Mouse (Mus musculus) liver, embryonic 14.5 days (tissue): ENCODE measurements around the gene Rhoa. TPM values are rescaled to one million over a fixed set of nuclear protein-coding genes. Genes with fewer than 3 reads are reported as not detected.

Experiments
- ATAC-seq: fragments of 200-750 bp; cut with Nextera tagmentation; 2 replicates; pipeline ENCODE4 v1.8.0; 2017; ENCODE audit warnings: moderate number of reproducible peaks, mild to moderate bottlenecking, moderate library complexity; ENCODE audit not compliant: insufficient read depth
- DNase-seq, 3 experiments: peaks; one replicate each; pipeline ENCODE4 v3.0.0-alpha.2; 2012 to 2013; ENCODE audit warnings: low read depth in 3 of 3, low spot score in 3 of 3
- H3K27ac ChIP-seq: fragments of 300-500 bp; sonication (generic); 2 replicates; pipeline ENCODE4 v1.5.1; 2014; ENCODE audit warnings: moderate library complexity, mild to moderate bottlenecking, control low read depth, inconsistent platforms
- H3K27me3 ChIP-seq: fragments of 300-500 bp; sonication (generic); 2 replicates; pipeline ENCODE4 v1.6.1; 2014; ENCODE audit warnings: mild to moderate bottlenecking, low read length, moderate library complexity; ENCODE audit not compliant: control insufficient read depth, insufficient read depth
- H3K36me3 ChIP-seq: fragments of 300-500 bp; sonication (generic); replicated peaks from 2 replicates; pipeline ENCODE4 v1.6.1; 2014; ENCODE audit warnings: low read depth; ENCODE audit not compliant: control insufficient read depth, insufficient read depth
- H3K4me1 ChIP-seq, 2 experiments: fragments of 200-500 bp in 1 of 2; fragments of 300-500 bp in 1 of 2; sonication (generic) in 1 of 2; replicated peaks; 2 replicates each; pipeline ENCODE4 v1.6.1; 2012 to 2014; ENCODE audit warnings: antibody characterized with exemption in 1 of 2, inconsistent platforms in 1 of 2, low read length in 1 of 2; ENCODE audit not compliant: control insufficient read depth in 2 of 2, insufficient read depth in 2 of 2
- H3K4me2 ChIP-seq: fragments of 300-500 bp; sonication (generic); 2 replicates; pipeline ENCODE4 v1.6.1; 2014; ENCODE audit warnings: low read depth, mild to moderate bottlenecking, control low read depth, moderate library complexity
- H3K4me3 ChIP-seq, 2 experiments: fragments of 200-500 bp in 1 of 2; fragments of 300-500 bp in 1 of 2; sonication (generic) in 1 of 2; 2 replicates each; pipeline ENCODE4 v1.5.1; 2012 to 2014; ENCODE audit warnings: low read depth in 2 of 2, low read length in 2 of 2, mild to moderate bottlenecking in 2 of 2, control low read depth in 1 of 2, inconsistent platforms in 1 of 2, moderate library complexity in 1 of 2; ENCODE audit not compliant: insufficient read depth in 1 of 2
- H3K9ac ChIP-seq: fragments of 300-500 bp; sonication (generic); replicated peaks from 2 replicates; pipeline ENCODE4 v1.6.1; 2014; ENCODE audit warnings: mild to moderate bottlenecking, control low read depth, moderate library complexity
- H3K9me3 ChIP-seq: fragments of 300-500 bp; sonication (generic); 2 replicates; pipeline ENCODE4 v1.6.1; 2016; ENCODE audit warnings: low read length, mixed read lengths; ENCODE audit not compliant: control insufficient read depth
- CTCF ChIP-seq: IDR thresholded peaks from 2 replicates; pipeline ENCODE4 v1.5.1; 2016; ENCODE audit warnings: antibody characterized with exemption, low read depth, control low read depth
- EP300 ChIP-seq: IDR thresholded peaks from 2 replicates; pipeline ENCODE4 v1.6.1; 2016; ENCODE audit warnings: antibody characterized with exemption, low read depth
- WGBS: fragments of 180-500 bp; shearing (Covaris S2); extraction: QIAGEN DNeasy Blood & Tissue Kit; methylation state at CpG from one replicate; pipeline ENCODE4 v1.1.7; 2014; ENCODE audit not compliant: insufficient replicate concordance; 5-methylcytosine and 5-hydroxymethylcytosine counted together
- polyA plus RNA-seq, 2 experiments: library from polyadenylated mRNA; depleted of rRNA in 1 of 2; stranded (reverse) in 1 of 2; unstranded in 1 of 2; fragments of >200 nt; fragmentation: Nextera tagmentation in 1 of 2; extraction: Ambion mirVana in 1 of 2; gene quantifications; 2 replicates each; pipeline versions ENCODE4 v1.2.1 to v1.2.3; 2012 to 2014

Rhoa gene
- polyA plus RNA-seq, 2 experiments = 76.4 to 130 TPM

GRCm38 (mm10) chr9:108290016-108290750 is 15.7 kb upstream of the Rhoa start, which contains the start of gene Nicn1:
Gene Nicn1, plus strand, starts transcription at chr9:108290429.
- Histone ChIP-seq H3K4me2 (peak within 1 kb of the TSS; percentile 88), H3K9ac (peak within 1 kb of the TSS; percentile 69), H3K27ac (peak within 1 kb of the TSS; percentile 68), H3K4me1 (peaks cover 12% of the 10 kb centered on the region in 2 experiments; a peak in 3 of 4 replicates), H3K36me3 (no peaks in the 10 kb centered on the region), H3K4me3 (peak within 1 kb of the TSS; percentile 65 to 92), H3K27me3 (no peaks in the 10 kb centered on the region), H3K9me3 (no peaks in the 10 kb centered on the region)
- WGBS = 1% methylated on average over 32 of the region's 32 CpGs
- ATAC-seq = peak; percentile 97
- TF ChIP-seq EP300 (no peak; the same call in 1 of the 2 replicates), CTCF (no peak)
- peak; percentile 96 to 97 (median 97) for DNase-seq

- Histone ChIP-seq H3K27ac (no peak overlapping the region; the same call in 1 of the 2 replicates), H3K36me3 (no peaks in the 10 kb centered on the region), H3K4me1 (peaks cover 12% of the 10 kb centered on the region in 2 experiments; a peak in 3 of 4 replicates), H3K9ac (no peak overlapping the region), H3K4me2 (peak overlapping the region; percentile 88), H3K4me3 (peak overlapping the region; percentile 65 to 79), H3K27me3 (no peaks in the 10 kb centered on the region), H3K9me3 (no peaks in the 10 kb centered on the region)
- no peak for DNase-seq
- WGBS = 53% methylated on average over 6 of the region's 6 CpGs
- ATAC-seq = no peak
- no peak for TF ChIP-seq EP300
- TF ChIP-seq CTCF = no peak
Observed at GRCm38 (mm10) chr9:108290773-108291172, 15.2 kb upstream of the Rhoa start.

GRCm38 (mm10) chr9:108296453-108297355 is 9.2 kb upstream of the Rhoa start, which contains the start of gene Amt:
Gene Amt, plus strand, starts transcription at chr9:108296853.
- Histone ChIP-seq H3K4me3 (peak within 1 kb of the TSS; percentile 31 to 45; a peak in 3 of 4 replicates), H3K4me1 (no peaks in the 10 kb centered on the region), H3K36me3 (no peaks in the 10 kb centered on the region), H3K27me3 (no peaks in the 10 kb centered on the region), H3K9me3 (no peaks in the 10 kb centered on the region), H3K27ac (peak within 1 kb of the TSS; percentile 27), H3K9ac (peak within 1 kb of the TSS; percentile 27; the same call in 1 of the 2 replicates), H3K4me2 (peak within 1 kb of the TSS; percentile 21)
- ATAC-seq (peak; percentile 65), DNase-seq (peak in 1 of 3 experiments; percentile 44)
- 49% methylated on average over 18 of the region's 18 CpGs for WGBS
- TF ChIP-seq EP300 (no peak), CTCF (no peak)

- H3K4me1 ChIP-seq = peaks cover 9% of the 10 kb centered on the region in 2 experiments
- H3K4me2 ChIP-seq = no peak overlapping the region
- TF ChIP-seq EP300 = no peak
- TF ChIP-seq CTCF = no peak
- peaks cover 4% of the 10 kb centered on the region for H3K36me3 ChIP-seq
- no peak overlapping the region for H3K9ac ChIP-seq
- 67% methylated on average over 3 of the region's 3 CpGs for whole genome bisulfite sequencing
- H3K9me3 ChIP-seq = no peaks in the 10 kb centered on the region
- H3K27me3 ChIP-seq = no peaks in the 10 kb centered on the region
- H3K27ac ChIP-seq = no peak overlapping the region
- DNase-seq (no peak), ATAC-seq (no peak)
- H3K4me3 ChIP-seq = no peak overlapping the region
Observed at GRCm38 (mm10) chr9:108301853-108302252, 4.1 kb upstream of the Rhoa start.
